Mouse (Mus musculus) heart, adult 2 months (tissue): ENCODE measurements around the gene Wnt9a.

ENCODE experiments used
- CTCF ChIP-seq: fragments of 200-600 bp; IDR thresholded peaks from 2 replicates; pipeline ENCODE4 v1.8.1; 2022; ENCODE audit warnings: antibody characterized with exemption, mild to moderate bottlenecking, moderate library complexity
- EP300 ChIP-seq: fragments of 200-500 bp; IDR thresholded peaks from 2 replicates; pipeline ENCODE4 v1.6.1; 2011; ENCODE audit warnings: low read depth, low read length, control low read depth; ENCODE audit not compliant: insufficient read depth
- POLR2A ChIP-seq: fragments of 200-500 bp; IDR thresholded peaks from 2 replicates; pipeline ENCODE4 v1.6.1; 2011; ENCODE audit warnings: mild to moderate bottlenecking, low read depth, low read length, control low read depth; ENCODE audit not compliant: insufficient read depth

GRCm38 (mm10) chr11:59346166-59346910, 39.6 kb downstream of the Wnt9a start:
- TF ChIP-seq CTCF (no peak), POLR2A (no peak), EP300 (no peak)
